In genomic region chr7:27231693-27232331, GRCm38 (mm10) we compare ENCODE assay signal across 8 mouse cellular contexts. TPM values are rescaled to one million over a fixed set of nuclear protein-coding genes. Genes with fewer than 3 reads are reported as not detected.
DNase-seq lines count a peak whose midpoint lies in the region; ATAC-seq and TF ChIP-seq lines count a peak whose summit lies in the region.

No protein-coding gene starts in this region.

- no peaks in the 10 kb centered on the region for H3K36me3 ChIP-seq in forebrain, embryonic 10.5 days (replicated peaks)
- H3K36me3 ChIP-seq in forebrain, embryonic 16.5 days (ENCODE audit: control insufficient read depth, insufficient read depth), result no peaks in the 10 kb centered on the region
- no peaks in the 10 kb centered on the region for H3K36me3 ChIP-seq in ES-E14 (ENCODE audit: control insufficient read depth, insufficient read depth, low read length, poor library complexity, severe bottlenecking)
- H3K36me3 ChIP-seq in midbrain, embryonic 13.5 days, result no peaks in the 10 kb centered on the region
- H3K36me3 ChIP-seq in thymus, adult 2 months (ENCODE audit: control insufficient read depth, insufficient read depth, low read length), result no peaks in the 10 kb centered on the region

- H3K4me3 ChIP-seq in forebrain, embryonic 10.5 days, result peak overlapping the region; percentile 63; the same call in 1 of the 2 replicates
- H3K4me3 ChIP-seq in forebrain, embryonic 16.5 days (replicated peaks; ENCODE audit: low read length), result no peak overlapping the region
- no peak overlapping the region for H3K4me3 ChIP-seq in ES-E14 (ENCODE audit: insufficient read depth in 1 of 2, low read depth in 1 of 2, low read length in 2 of 2, poor library complexity in 1 of 2, severe bottlenecking in 1 of 2)
- H3K4me3 ChIP-seq in midbrain, embryonic 13.5 days (replicated peaks), result no peak overlapping the region
- H3K4me3 ChIP-seq in thymus, adult 2 months (ENCODE audit: control insufficient read depth, insufficient read depth, low read length), result no peak overlapping the region

- in situ Hi-C loops in ES-E14 (cut with MboI; ENCODE audit: low sequenced_read_pairs in 2 of 2, unreplicated experiment in 2 of 2), result no loop called here

- TF ChIP-seq POLR2A in thymus, adult 2 months (IDR thresholded peaks at IDR 0.05; ENCODE audit: control insufficient read depth, extremely low read depth, insufficient read depth, low read length, poor library complexity), result no peak

- peaks cover 45% of the 10 kb centered on the region for H3K4me1 ChIP-seq in forebrain, embryonic 10.5 days
- peaks cover 27% of the 10 kb centered on the region for H3K4me1 ChIP-seq in forebrain, embryonic 16.5 days (replicated peaks; ENCODE audit: control insufficient read depth, insufficient read depth, low read length)
- peaks cover 5 to 16% of the 10 kb centered on the region in 2 experiments; a peak in 3 of 4 replicates for H3K4me1 ChIP-seq in ES-E14 (ENCODE audit: control insufficient read depth in 2 of 2, insufficient read depth in 2 of 2, low read length in 2 of 2, poor library complexity in 1 of 2)
- H3K4me1 ChIP-seq in midbrain, embryonic 13.5 days (replicated peaks), result peaks cover 31% of the 10 kb centered on the region
- H3K4me1 ChIP-seq in thymus, adult 2 months (replicated peaks; ENCODE audit: control insufficient read depth, insufficient read depth, low read length), result peaks cover 25% of the 10 kb centered on the region

- no peak for ATAC-seq in forebrain, embryonic 16.5 days
- peak; percentile 63 for ATAC-seq in frontal cortex, adult (ENCODE audit: low TSS enrichment)
- ATAC-seq in midbrain, embryonic 13.5 days, result no peak

- 85% methylated on average over 7 of the region's 7 CpGs for WGBS in forebrain, embryonic 10.5 days
- WGBS in forebrain, embryonic 16.5 days, result 82% methylated on average over 7 of the region's 7 CpGs
- WGBS in midbrain, embryonic 13.5 days, result 85% methylated on average over 7 of the region's 7 CpGs
- 84% methylated on average over 7 of the region's 7 CpGs for WGBS in thymus, adult 2 months

- peak overlapping the region; percentile 88 for H3K27ac ChIP-seq in forebrain, embryonic 10.5 days
- no peak overlapping the region for H3K27ac ChIP-seq in forebrain, embryonic 16.5 days (ENCODE audit: low read length)
- H3K27ac ChIP-seq in ES-E14 (ENCODE audit: insufficient read depth, low read depth, low read length, poor library complexity, severe bottlenecking), result 0 out of 2 replicates have a peak overlapping the region, but pooled peaks have one; percentile 34
- peak overlapping the region; percentile 85 for H3K27ac ChIP-seq in midbrain, embryonic 13.5 days
- no peak overlapping the region for H3K27ac ChIP-seq in thymus, adult 2 months (ENCODE audit: control insufficient read depth, insufficient read depth, low read length)

- no peak overlapping the region for H3K4me2 ChIP-seq in forebrain, embryonic 16.5 days (ENCODE audit: low read length)
- no peak overlapping the region for H3K4me2 ChIP-seq in midbrain, embryonic 13.5 days (replicated peaks)

- no peak overlapping the region for H3K9ac ChIP-seq in forebrain, embryonic 16.5 days (replicated peaks; ENCODE audit: low read depth, low read length)
- 0 out of 2 replicates have a peak overlapping the region, but pooled peaks have one; percentile 1 for H3K9ac ChIP-seq in ES-E14 (ENCODE audit: insufficient read depth, low read depth, low read length, poor library complexity, severe bottlenecking)
- no peak overlapping the region for H3K9ac ChIP-seq in midbrain, embryonic 13.5 days (replicated peaks)

- no peak for TF ChIP-seq CTCF in thymus, adult 2 months (IDR thresholded peaks at IDR 0.05; ENCODE audit: borderline replicate concordance, control insufficient read depth, extremely low read depth, insufficient read depth, low read length, poor library complexity)

- DNase-seq in forebrain, embryonic 10.5 days (ENCODE audit: extremely low spot score, low spot score), result no peak
- no peak for DNase-seq in ES-E14 (ENCODE audit: low read depth, low spot score)
- DNase-seq in layer of hippocampus, adult 9-10 months (ENCODE audit: low spot score), result peak; percentile 44
- no peak for DNase-seq in thymus, adult 2 months
- no peak for DNase-seq in thymus, adult 18-20 months

- no peaks in the 10 kb centered on the region for H3K9me3 ChIP-seq in forebrain, embryonic 10.5 days
- H3K9me3 ChIP-seq in forebrain, embryonic 16.5 days (ENCODE audit: control insufficient read depth, low read length), result no peaks in the 10 kb centered on the region
- H3K9me3 ChIP-seq in ES-E14 (ENCODE audit: control insufficient read depth, insufficient read depth, low read depth, low read length), result no peaks in the 10 kb centered on the region
- H3K9me3 ChIP-seq in midbrain, embryonic 13.5 days, result no peaks in the 10 kb centered on the region

- no peaks in the 10 kb centered on the region for H3K27me3 ChIP-seq in forebrain, embryonic 10.5 days (ENCODE audit: poor library complexity, severe bottlenecking)
- H3K27me3 ChIP-seq in forebrain, embryonic 16.5 days (replicated peaks; ENCODE audit: control insufficient read depth, insufficient read depth, low read length), result no peaks in the 10 kb centered on the region
- H3K27me3 ChIP-seq in midbrain, embryonic 13.5 days, result no peaks in the 10 kb centered on the region
- H3K27me3 ChIP-seq in thymus, adult 2 months (ENCODE audit: control insufficient read depth, insufficient read depth, low read length), result no peaks in the 10 kb centered on the region

TF ChIP-seq in ES-E14, 5 proteins besides CTCF, POLR2A, EP300 and RAD21:
- TF ChIP-seq CHD2 (IDR thresholded peaks at IDR 0.05; ENCODE audit: low read depth, low read length) (no peak), ZC3H11A (IDR thresholded peaks at IDR 0.05; ENCODE audit: borderline replicate concordance, low read depth, low read length) (no peak), ZNF384 (IDR thresholded peaks at IDR 0.05; ENCODE audit: low read depth, low read length) (no peak), HCFC1 (IDR thresholded peaks at IDR 0.05; ENCODE audit: borderline replicate concordance, insufficient read depth, low read length) (no peak)

RNA-seq across cellular contexts. Expression of gene Coq8b, which starts 1.0 kb away (rescaled TPM):
- polyA plus RNA-seq in forebrain, embryonic 10.5 days (2016; fragmentation: Nextera tagmentation; extraction: Ambion mirVana), result 24.1 and 24.4 TPM in 2 replicates
- polyA plus RNA-seq in forebrain, embryonic 16.5 days (2015; fragmentation: Nextera tagmentation; extraction: Ambion mirVana), result 26.3 and 27.2 TPM in 2 replicates
- total RNA-seq in ES-E14 (2012; rRNA removed), result 12.8 and 18.3 TPM in 2 replicates
- 25.3 and 25.5 TPM in 2 replicates for polyA plus RNA-seq in midbrain, embryonic 13.5 days (2015; fragmentation: Nextera tagmentation; extraction: Ambion mirVana)
- 53.1 and 57.8 TPM in 2 replicates for polyA plus RNA-seq in thymus, adult 2 months (2012; rRNA removed)

RNA-seq across cellular contexts. Expression of gene Itpkc, which starts 3.4 kb away (rescaled TPM):
- 4.4 and 5.3 TPM in 2 replicates for polyA plus RNA-seq in forebrain, embryonic 10.5 days (2016; fragmentation: Nextera tagmentation; extraction: Ambion mirVana)
- polyA plus RNA-seq in forebrain, embryonic 16.5 days (2015; fragmentation: Nextera tagmentation; extraction: Ambion mirVana), result 6.2 and 6.4 TPM in 2 replicates
- total RNA-seq in ES-E14 (2012; rRNA removed), result 10.5 and 12.6 TPM in 2 replicates
- polyA plus RNA-seq in midbrain, embryonic 13.5 days (2015; fragmentation: Nextera tagmentation; extraction: Ambion mirVana), result 6.7 and 7.6 TPM in 2 replicates
- polyA plus RNA-seq in thymus, adult 2 months (2012; rRNA removed), result 12.2 and 12.4 TPM in 2 replicates

RNA-seq across cellular contexts. Expression of gene Numbl, which starts 26.4 kb away (rescaled TPM):
- polyA plus RNA-seq in forebrain, embryonic 10.5 days (2016; fragmentation: Nextera tagmentation; extraction: Ambion mirVana), result 13.6 and 15.6 TPM in 2 replicates
- polyA plus RNA-seq in forebrain, embryonic 16.5 days (2015; fragmentation: Nextera tagmentation; extraction: Ambion mirVana), result 42.2 and 43.3 TPM in 2 replicates
- total RNA-seq in ES-E14 (2012; rRNA removed), result 11.9 and 14.1 TPM in 2 replicates
- polyA plus RNA-seq in midbrain, embryonic 13.5 days (2015; fragmentation: Nextera tagmentation; extraction: Ambion mirVana), result 39.4 and 51.6 TPM in 2 replicates
- 10.3 and 10.7 TPM in 2 replicates for polyA plus RNA-seq in thymus, adult 2 months (2012; rRNA removed)

RNA-seq across cellular contexts. Expression of gene Snrpa, which starts 35.7 kb away (rescaled TPM):
- 418 and 425 TPM in 2 replicates for polyA plus RNA-seq in forebrain, embryonic 10.5 days (2016; fragmentation: Nextera tagmentation; extraction: Ambion mirVana)
- polyA plus RNA-seq in forebrain, embryonic 16.5 days (2015; fragmentation: Nextera tagmentation; extraction: Ambion mirVana), result 227 and 232 TPM in 2 replicates
- total RNA-seq in ES-E14 (2012; rRNA removed), result 113 and 129 TPM in 2 replicates
- polyA plus RNA-seq in midbrain, embryonic 13.5 days (2015; fragmentation: Nextera tagmentation; extraction: Ambion mirVana), result 233 and 245 TPM in 2 replicates
- polyA plus RNA-seq in thymus, adult 2 months (2012; rRNA removed), result 293 and 316 TPM in 2 replicates

RNA-seq across cellular contexts. Expression of gene BC024978, which starts 36.2 kb away (rescaled TPM):
- polyA plus RNA-seq in forebrain, embryonic 10.5 days (2016; fragmentation: Nextera tagmentation; extraction: Ambion mirVana), result 4.1 and 4.3 TPM in 2 replicates
- polyA plus RNA-seq in forebrain, embryonic 16.5 days (2015; fragmentation: Nextera tagmentation; extraction: Ambion mirVana), result 3.6 and 5.1 TPM in 2 replicates
- 10.4 and 12.0 TPM in 2 replicates for total RNA-seq in ES-E14 (2012; rRNA removed)
- 4.3 TPM in 2 replicates for polyA plus RNA-seq in midbrain, embryonic 13.5 days (2015; fragmentation: Nextera tagmentation; extraction: Ambion mirVana)
- polyA plus RNA-seq in thymus, adult 2 months (2012; rRNA removed), result 20.4 and 20.9 TPM in 2 replicates

Comparison
In these comparisons a context has a peak if more than half of its experiments do, and no peak if none do; other contexts are left out.
1. H3K27ac ChIP-seq: peak in forebrain, embryonic 10.5 days (single experiment), ES-E14 (single experiment) and midbrain, embryonic 13.5 days (single experiment); none in forebrain, embryonic 16.5 days (single experiment) and thymus, adult 2 months (single experiment).